Mouse (Mus musculus) heart, postnatal 14 days (tissue): ENCODE results near the gene Casc3. TPM values are rescaled to one million over a fixed set of nuclear protein-coding genes. Genes with fewer than 3 reads are reported as not detected.

Experiments
- DNase-seq, 2 experiments: peaks; one replicate each; pipeline ENCODE4 v3.0.0; 2021 to 2022
- intact Hi-C: fragments of 180-260 bp; cut with DNase I; formaldehyde crosslinking; loops from one replicate; pipeline ENCODE4 v1.15.1; 2025
- total RNA-seq, 2 experiments: library from RNA; stranded (reverse); gene quantifications; 2 replicates each; pipeline ENCODE4 v1.2.3; 2021

Gene Casc3
- total RNA-seq, 2 experiments from 2014 or later = 23.6 to 25.0 TPM

GRCm38 (mm10) chr11:98787691-98788090 lies 17.0 kb upstream of the Casc3 start:
- DNase-seq = no peak
- intact Hi-C loops = loop anchor here (1.0 to 2.0 kb wide), 5 partner anchors 15 to 87 kb away; no protein-coding TSS in a partner anchor

GRCm38 (mm10) chr11:98788139-98788538 lies 16.6 kb upstream of the Casc3 start:
- DNase-seq = no peak

GRCm38 (mm10) chr11:98788550-98789218 lies 16.0 kb upstream of the Casc3 start:
- peak; percentile 85 to 90 for DNase-seq
- intact Hi-C loops = loop anchor here (1.0 to 2.0 kb wide), 3 partner anchors 40 to 88 kb away; no protein-coding TSS in a partner anchor

More at GRCm38 (mm10) chr11:98788139-98788538, 16.6 kb upstream of the Casc3 start:
- intact Hi-C loops = loop anchor here (1.0 to 2.0 kb wide), 3 partner anchors 41 to 88 kb away; no protein-coding TSS in a partner anchor

GRCm38 (mm10) chr11:98789219-98789807 lies 15.4 kb upstream of the Casc3 start:
- intact Hi-C loops = loop anchor here (2.0 kb wide), 2 partner anchors 39 to 73 kb away; no protein-coding TSS in a partner anchor
- DNase-seq = no peak

- intact Hi-C loops = loop anchor here (2.0 kb wide), 2 partner anchors 39 to 73 kb away; no protein-coding TSS in a partner anchor
- DNase-seq = no peak
Observed at GRCm38 (mm10) chr11:98789824-98790223, 14.9 kb upstream of the Casc3 start.

GRCm38 (mm10) chr11:98790631-98791205 lies 14.0 kb upstream of the Casc3 start:
- DNase-seq = no peak
- intact Hi-C loops = no loop called here

GRCm38 (mm10) chr11:98791448-98791847 lies 13.3 kb upstream of the Casc3 start:
- no peak for DNase-seq

GRCm38 (mm10) chr11:98792081-98792480 lies 12.6 kb upstream of the Casc3 start:
- intact Hi-C loops = no loop called here
- DNase-seq = no peak

More at GRCm38 (mm10) chr11:98791448-98791847, 13.3 kb upstream of the Casc3 start:
- intact Hi-C loops = no loop called here

- DNase-seq = peak; percentile 81 to 83
- intact Hi-C loops = no loop called here
Observed at GRCm38 (mm10) chr11:98794469-98795014, 10.2 kb upstream of the Casc3 start.

- intact Hi-C loops = no loop called here
- peak; percentile 92 to 94 for DNase-seq
Observed at GRCm38 (mm10) chr11:98795015-98795713, 9.5 kb upstream of the Casc3 start, which contains the start of gene Msl1. Msl1 (plus strand) TSS chr11:98795516.

- intact Hi-C loops = no loop called here
- DNase-seq = peak in 1 of 2 experiments; percentile 67
Observed at GRCm38 (mm10) chr11:98795714-98796514, 8.8 kb upstream of the Casc3 start.

GRCm38 (mm10) chr11:98796515-98797216 lies 8.0 kb upstream of the Casc3 start:
- peak; percentile 72 to 76 for DNase-seq
- intact Hi-C loops = loop anchor here (1.0 kb wide), 1 partner anchor 12 kb away; no protein-coding TSS in a partner anchor

- no peak for DNase-seq
- intact Hi-C loops = loop anchor here (1.0 kb wide), 1 partner anchor 11 kb away; no protein-coding TSS in a partner anchor
Observed at GRCm38 (mm10) chr11:98797306-98797705, 7.4 kb upstream of the Casc3 start.

- no peak for DNase-seq
- intact Hi-C loops = loop anchor here (1.0 kb wide), 1 partner anchor 10 kb away; no protein-coding TSS in a partner anchor
Observed at GRCm38 (mm10) chr11:98797909-98798308, 6.8 kb upstream of the Casc3 start.

GRCm38 (mm10) chr11:98808417-98808816 lies 3.7 kb downstream of the Casc3 start:
- intact Hi-C loops = loop anchor here (1.0 kb wide), 1 partner anchor 11 kb away; no protein-coding TSS in a partner anchor
- no peak for DNase-seq

GRCm38 (mm10) chr11:98809457-98810290 lies 5.0 kb downstream of the Casc3 start:
- peak; percentile 98 to 99 for DNase-seq
- intact Hi-C loops = no loop called here

- intact Hi-C loops = no loop called here
- no peak for DNase-seq
Observed at GRCm38 (mm10) chr11:98810686-98811085, 6.0 kb downstream of the Casc3 start.
